Mouse (Mus musculus): ENCODE results near the gene Grk1.

DNA sequence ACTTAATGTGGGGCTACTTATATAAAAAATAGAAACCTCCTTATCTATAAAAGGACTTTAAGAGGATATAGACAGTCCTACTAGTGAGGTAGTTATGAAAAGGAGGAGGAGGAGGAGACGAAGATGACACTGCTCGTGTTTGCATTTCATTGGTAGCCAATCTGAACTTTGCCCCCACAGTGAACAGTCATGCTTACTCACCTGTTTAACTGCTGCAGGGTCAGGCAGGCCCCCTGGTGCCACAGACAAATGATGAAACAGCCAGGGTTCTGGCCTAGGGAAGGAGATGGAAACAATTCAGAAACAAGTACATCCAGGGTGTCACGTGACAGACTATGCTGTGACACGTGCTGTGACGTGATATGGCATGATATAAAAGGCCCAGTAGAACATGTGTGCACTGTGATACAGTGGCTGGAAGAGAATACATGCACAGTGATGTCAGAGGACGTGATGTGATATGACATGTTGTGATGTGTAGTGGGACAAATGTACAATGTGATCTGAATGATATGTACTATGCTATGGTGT lies 46.9 kb downstream of the Grk1 start:
- TF ChIP-seq CTCF (IDR thresholded peaks at IDR 0.05; ENCODE audit: control insufficient read depth, insufficient read depth, insufficient read length) (no peak), MAX (IDR thresholded peaks at IDR 0.05) (no peak), USF1 (IDR thresholded peaks at IDR 0.05; ENCODE audit: low read depth) (peak; percentile 74), MYOD1 (IDR thresholded peaks at IDR 0.05; ENCODE audit: control insufficient read depth, insufficient read length, low read depth) (no peak), CEBPB (IDR thresholded peaks at IDR 0.05; ENCODE audit: low read depth) (no peak), MYOG (IDR thresholded peaks at IDR 0.05; ENCODE audit: control insufficient read depth, extremely low read depth, insufficient read length) (no peak), FOSL1 (IDR thresholded peaks at IDR 0.05; ENCODE audit: insufficient read depth, low read length, poor library complexity, severe bottlenecking) (no peak)
